Mouse (Mus musculus) spleen, adult 2 months (tissue): ENCODE data around the gene Hdac9.

Experiments used
- CTCF ChIP-seq: fragments of 200-500 bp; IDR thresholded peaks from 2 replicates; pipeline ENCODE4 v1.5.1; 2011; ENCODE audit warnings: mild to moderate bottlenecking, inconsistent platforms; ENCODE audit not compliant: insufficient read depth, insufficient read length, insufficient replicate concordance; ENCODE audit errors: extremely low read depth
- POLR2A ChIP-seq: fragments of 200-500 bp; IDR thresholded peaks from 2 replicates; pipeline ENCODE4 v1.6.1; 2011; ENCODE audit warnings: low read depth, low read length, inconsistent platforms

- TF ChIP-seq CTCF (no peak), POLR2A (no peak)
Measured at GRCm38 (mm10) chr12:34142743-34143142, 774.2 kb downstream of the Hdac9 start.
